Mouse (Mus musculus) heart, adult 2 months (tissue): ENCODE measurements around the gene Tmem236. TPM values are rescaled to one million over a fixed set of nuclear protein-coding genes. Genes with fewer than 3 reads are reported as not detected.
A peak's percentile ranks its signal among the peaks of the same experiment; 100 is the strongest.

Source experiments
- DNase-seq, 2 experiments: peaks; one replicate each; pipeline ENCODE4 v3.0.0; 2021
- H3K27ac ChIP-seq: fragments of 200-600 bp; 2 replicates; pipeline ENCODE4 v1.8.1; 2022
- H3K27me3 ChIP-seq: fragments of 200-500 bp; 2 replicates; pipeline ENCODE4 v1.6.1; 2012; ENCODE audit warnings: mild to moderate bottlenecking, low read length, inconsistent platforms, mixed read lengths; ENCODE audit not compliant: control insufficient read depth, insufficient read depth
- H3K36me3 ChIP-seq: fragments of 200-500 bp; 2 replicates; pipeline ENCODE4 v1.6.1; 2012; ENCODE audit warnings: low read length, inconsistent platforms; ENCODE audit not compliant: control insufficient read depth, insufficient read depth
- H3K4me1 ChIP-seq: fragments of 200-500 bp; 2 replicates; pipeline ENCODE4 v1.6.1; 2011; ENCODE audit warnings: low read length; ENCODE audit not compliant: control insufficient read depth, insufficient read depth
- H3K4me3 ChIP-seq: fragments of 200-600 bp; 2 replicates; pipeline ENCODE4 v1.8.1; 2022
- H3K79me2 ChIP-seq: fragments of 200-500 bp; replicated peaks from 2 replicates; pipeline ENCODE4 v1.6.1; 2012; ENCODE audit warnings: mild to moderate bottlenecking, inconsistent platforms, low read length, moderate library complexity, mixed read lengths; ENCODE audit not compliant: control insufficient read depth, insufficient read depth
- H3K9ac ChIP-seq: fragments of 200-500 bp; 2 replicates; pipeline ENCODE4 v1.6.1; 2012; ENCODE audit warnings: low read depth, mild to moderate bottlenecking, control low read depth, inconsistent platforms, low read length, mixed read lengths
- CTCF ChIP-seq: fragments of 200-600 bp; IDR thresholded peaks from 2 replicates; pipeline ENCODE4 v1.8.1; 2022; ENCODE audit warnings: antibody characterized with exemption, mild to moderate bottlenecking, moderate library complexity
- EP300 ChIP-seq: fragments of 200-500 bp; IDR thresholded peaks from 2 replicates; pipeline ENCODE4 v1.6.1; 2011; ENCODE audit warnings: low read depth, low read length, control low read depth; ENCODE audit not compliant: insufficient read depth
- POLR2A ChIP-seq: fragments of 200-500 bp; IDR thresholded peaks from 2 replicates; pipeline ENCODE4 v1.6.1; 2011; ENCODE audit warnings: mild to moderate bottlenecking, low read depth, low read length, control low read depth; ENCODE audit not compliant: insufficient read depth
- WGBS: fragments of 180-500 bp; shearing (Covaris S2); methylation state at CpG from one replicate; pipeline ENCODE4 v1.1.7; 2018; 5-methylcytosine and 5-hydroxymethylcytosine counted together
- intact Hi-C: fragments of 180-260 bp; cut with DNase I; formaldehyde crosslinking; loops from one replicate; pipeline ENCODE4 v1.15.1; 2025
- long read RNA-seq: library from polyadenylated mRNA; stranded (forward); transcript quantifications from one replicate; pipeline ENCODE4 v2.0.0, GENCODE M21; 2021
- polyA plus RNA-seq: library from polyadenylated mRNA; depleted of rRNA; stranded (reverse); fragments of >200 nt; gene quantifications from 2 replicates; pipeline ENCODE4 v1.2.3, GENCODE M21; 2012; rRNA removed
- total RNA-seq, 2 experiments: library from RNA; stranded (reverse); gene quantifications; 2 replicates each; pipeline ENCODE4 v1.2.3; 2021

The Tmem236 gene
- total RNA-seq (under 1 TPM in 1 of 2 experiments, not detected in 1; 0.08 TPM), polyA plus RNA-seq (not detected in 2 replicates)
- long read RNA-seq = 0 reads

DNA sequence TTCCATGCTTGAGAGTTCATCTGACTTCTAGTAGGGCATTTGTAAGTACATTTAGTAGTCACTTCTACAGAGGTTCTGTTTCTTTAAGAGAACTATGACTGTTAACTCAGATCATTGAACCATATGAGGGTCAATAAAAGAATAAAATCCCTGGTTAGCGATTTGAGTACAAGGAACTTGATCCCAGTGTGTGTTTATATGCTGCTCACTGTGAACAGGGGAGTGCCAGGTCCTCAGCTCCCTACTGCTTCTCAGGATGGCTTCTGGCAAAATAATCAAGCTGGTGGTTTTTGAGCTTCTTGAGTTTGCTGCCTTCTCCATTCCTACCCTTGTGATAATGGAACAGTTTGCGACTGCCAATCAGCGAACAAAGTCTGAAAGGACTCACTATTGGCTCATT is at the start of gene Tmem236:
Tmem236 (plus strand) TSS at position 190 of the 400 bp plus-strand sequence.
- no peaks in the 10 kb centered on the region for H3K36me3 ChIP-seq
- no peak within 1 kb of the TSS for H3K9ac ChIP-seq
- intact Hi-C loops = no loop called here
- no peaks in the 10 kb centered on the region for H3K27me3 ChIP-seq
- H3K79me2 ChIP-seq = no peaks in the 10 kb centered on the region
- H3K4me3 ChIP-seq = no peak within 1 kb of the TSS
- no peak for DNase-seq
- no peak within 1 kb of the TSS for H3K27ac ChIP-seq
- no peaks in the 10 kb centered on the region for H3K4me1 ChIP-seq
- WGBS = 84% methylated on average over 3 of the region's 3 CpGs
- no peak for TF ChIP-seq EP300
- no peak for TF ChIP-seq POLR2A
- TF ChIP-seq CTCF = no peak

GRCm38 (mm10) chr2:14126387-14126786 is 47.9 kb upstream of the Tmem236 start:
- intact Hi-C loops = no loop called here
- DNase-seq = no peak
- H3K9ac ChIP-seq = no peak overlapping the region
- H3K27ac ChIP-seq = no peak overlapping the region
- H3K4me1 ChIP-seq = no peaks in the 10 kb centered on the region
- H3K4me3 ChIP-seq = no peak overlapping the region
- no peaks in the 10 kb centered on the region; the same call in none of the 2 replicates for H3K36me3 ChIP-seq
- WGBS = 93% methylated on average over 6 of the region's 6 CpGs
- TF ChIP-seq POLR2A (no peak), EP300 (no peak), CTCF (no peak)
- no peaks in the 10 kb centered on the region for H3K27me3 ChIP-seq
- H3K79me2 ChIP-seq = no peaks in the 10 kb centered on the region

GRCm38 (mm10) chr2:14127629-14128028 is 46.7 kb upstream of the Tmem236 start:
- Histone ChIP-seq H3K27ac (no peak overlapping the region), H3K4me3 (no peak overlapping the region), H3K79me2 (no peaks in the 10 kb centered on the region), H3K4me1 (no peaks in the 10 kb centered on the region), H3K27me3 (no peaks in the 10 kb centered on the region), H3K9ac (no peak overlapping the region), H3K36me3 (no peaks in the 10 kb centered on the region; the same call in none of the 2 replicates)
- DNase-seq = no peak
- intact Hi-C loops = no loop called here
- 80% methylated on average over 3 of the region's 3 CpGs for WGBS
- no peak for TF ChIP-seq CTCF
- TF ChIP-seq EP300 = no peak
- no peak for TF ChIP-seq POLR2A

DNA sequence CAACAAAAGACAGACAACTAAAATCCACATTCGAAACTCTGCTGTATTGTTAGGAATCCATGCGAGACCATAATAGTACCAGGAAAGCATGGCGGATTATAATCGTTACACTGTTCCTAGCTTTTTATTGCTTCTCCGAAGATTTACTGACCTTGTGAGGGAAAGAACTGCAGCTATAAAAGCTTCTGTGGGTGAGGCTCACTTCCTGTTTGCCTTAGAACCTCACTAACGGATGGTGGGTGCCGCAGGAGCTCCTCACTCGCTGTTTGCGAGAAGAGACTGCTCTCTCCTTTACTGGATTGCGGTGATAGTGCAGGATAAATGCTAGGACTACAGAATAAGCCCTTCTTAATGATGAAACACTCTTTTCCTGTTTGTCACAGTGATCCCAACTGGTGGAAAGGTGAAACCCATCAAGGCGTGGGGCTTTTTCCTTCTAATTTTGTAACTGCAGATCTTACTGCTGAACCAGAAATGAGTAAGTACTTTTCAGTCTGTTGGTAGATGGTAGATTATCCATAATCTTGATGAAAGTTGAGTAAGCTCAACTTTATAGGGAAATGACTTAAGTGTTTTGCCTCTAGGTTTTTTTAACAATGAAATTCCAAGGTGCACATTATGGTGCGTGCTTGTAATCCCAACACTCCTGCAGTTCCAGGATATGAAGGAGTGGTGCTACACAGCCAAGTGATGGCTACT is 43.5 kb upstream of the Tmem236 start:
- intact Hi-C loops = no loop called here
- Histone ChIP-seq H3K36me3 (no peaks in the 10 kb centered on the region; the same call in 1 of the 2 replicates), H3K27ac (peak overlapping the region; percentile 9; the same call in 1 of the 2 replicates), H3K4me3 (no peak overlapping the region), H3K79me2 (no peaks in the 10 kb centered on the region), H3K27me3 (no peaks in the 10 kb centered on the region), H3K9ac (no peak overlapping the region), H3K4me1 (no peaks in the 10 kb centered on the region)
- 63% methylated on average over 12 of the region's 12 CpGs for WGBS
- DNase-seq = no peak
- no peak for TF ChIP-seq CTCF

DNA sequence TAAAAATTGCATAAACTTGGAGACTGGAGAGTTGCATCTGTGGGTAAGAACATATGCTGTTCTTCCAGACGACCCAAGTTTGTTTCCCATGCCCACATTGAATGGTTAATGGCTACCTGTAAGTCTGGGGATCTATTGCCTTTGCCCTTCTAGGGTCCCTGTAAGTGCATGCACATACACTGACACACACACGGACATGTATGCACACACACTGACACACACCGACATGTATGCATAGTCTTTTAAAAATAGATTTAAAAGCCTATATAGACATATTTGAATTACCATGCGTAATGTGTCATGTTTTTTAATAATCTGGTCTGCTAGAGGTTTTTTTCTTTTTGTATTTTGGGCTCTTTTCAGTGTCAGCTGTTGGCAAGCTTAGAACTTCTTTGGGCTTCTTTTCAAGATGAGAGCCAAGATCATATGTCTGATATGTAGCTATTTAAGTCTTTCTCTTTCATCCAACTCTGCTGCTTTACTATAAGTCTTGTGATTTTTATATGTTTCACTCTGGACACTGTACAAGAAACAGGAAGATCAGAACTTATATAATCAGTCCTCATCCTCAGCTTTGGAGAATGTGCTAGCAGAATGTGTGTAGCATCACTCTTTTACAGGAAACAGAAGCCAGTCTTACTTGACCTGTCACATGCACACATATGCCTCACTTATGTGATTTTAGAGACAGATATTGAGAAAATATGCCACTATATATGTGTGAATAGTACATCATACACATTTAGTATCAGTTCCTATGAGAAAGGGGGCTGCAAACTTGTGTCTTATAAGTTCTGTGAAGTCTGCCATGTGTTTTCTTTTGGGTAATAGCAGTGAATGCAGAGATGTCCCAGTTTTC is 41.6 kb upstream of the Tmem236 start:
- Histone ChIP-seq H3K27ac (no peak overlapping the region), H3K4me1 (no peaks in the 10 kb centered on the region; the same call in 1 of the 2 replicates), H3K4me3 (no peak overlapping the region), H3K27me3 (no peaks in the 10 kb centered on the region), H3K36me3 (no peaks in the 10 kb centered on the region; the same call in 1 of the 2 replicates), H3K79me2 (no peaks in the 10 kb centered on the region), H3K9ac (no peak overlapping the region)
- TF ChIP-seq EP300 = no peak
- no peak for TF ChIP-seq POLR2A
- TF ChIP-seq CTCF = no peak
- 93% methylated on average over 4 of the region's 4 CpGs for WGBS
- intact Hi-C loops = no loop called here
- DNase-seq = no peak

DNA sequence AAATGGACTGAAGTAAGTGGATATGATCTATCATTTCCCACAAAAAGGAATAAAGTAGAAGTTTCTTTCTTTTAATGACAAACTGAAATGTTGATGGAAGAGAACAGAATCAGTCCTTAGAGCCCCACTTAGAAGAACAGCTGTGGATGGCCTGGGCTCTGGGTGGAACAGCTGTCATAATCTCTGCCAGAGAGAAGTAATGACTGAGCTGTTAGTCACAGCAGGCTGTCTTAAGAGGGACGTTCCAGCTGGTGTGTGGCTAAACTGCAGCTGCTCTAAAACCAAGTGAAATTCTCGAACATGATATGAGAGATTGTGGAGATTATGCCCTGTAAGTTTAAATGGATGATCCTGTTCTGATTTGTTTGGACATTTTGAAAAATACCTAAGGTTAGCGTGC is 37.4 kb upstream of the Tmem236 start:
- Histone ChIP-seq H3K36me3 (no peaks in the 10 kb centered on the region; the same call in 1 of the 2 replicates), H3K27ac (no peak overlapping the region), H3K27me3 (no peaks in the 10 kb centered on the region), H3K4me3 (no peak overlapping the region), H3K9ac (no peak overlapping the region), H3K79me2 (no peaks in the 10 kb centered on the region), H3K4me1 (no peaks in the 10 kb centered on the region; the same call in 1 of the 2 replicates)
- TF ChIP-seq POLR2A = no peak
- TF ChIP-seq EP300 = 0 out of 2 replicates have a peak, but pooled peaks have one; percentile 39
- DNase-seq = peak in 1 of 2 experiments; percentile 36
- intact Hi-C loops = no loop called here
- 74% methylated on average over 3 of the region's 3 CpGs for WGBS
